Mouse (Mus musculus): ENCODE results near the gene Arl4d.

DNA sequence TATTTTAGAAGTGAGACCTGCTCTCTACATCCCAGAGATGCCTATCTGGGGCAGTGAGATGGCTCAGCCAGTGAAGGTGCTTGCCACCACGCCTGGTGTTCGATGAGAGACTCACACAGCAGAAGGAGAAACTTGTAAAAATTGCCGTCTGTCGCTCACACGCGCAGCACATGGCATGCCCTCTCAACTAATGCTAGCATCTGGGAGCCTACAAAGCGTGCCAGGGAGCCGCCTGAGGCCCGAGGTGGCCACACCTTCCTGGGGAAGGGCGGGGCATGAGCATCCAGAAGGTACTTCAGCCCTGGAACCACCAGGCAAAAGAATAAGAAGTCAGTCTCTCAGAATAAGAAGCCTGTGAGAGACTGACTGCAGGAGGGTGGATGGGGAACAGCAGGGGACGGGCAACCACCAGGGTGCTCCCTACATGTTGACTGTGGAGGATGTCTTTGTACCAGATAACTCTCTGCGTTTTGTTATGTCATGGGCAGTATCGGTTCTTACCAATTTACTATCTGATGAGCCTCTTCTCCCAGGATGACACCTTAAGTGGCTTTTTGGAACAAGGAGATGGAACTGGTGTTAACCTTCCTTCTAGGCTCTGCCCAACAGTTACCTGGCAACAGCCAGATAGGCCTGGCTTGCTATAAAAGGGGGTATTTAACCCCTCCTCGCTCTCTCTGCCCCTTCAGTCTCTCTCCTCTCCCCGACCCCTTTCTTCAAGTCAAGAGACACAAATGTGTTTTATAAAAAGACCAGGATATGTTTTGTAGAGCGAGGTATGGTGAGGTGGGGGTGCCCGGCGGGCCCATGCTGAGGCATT is 48.2 kb upstream of the Arl4d start:
- TF ChIP-seq POLR2A (IDR thresholded peaks at IDR 0.05; ENCODE audit: low read depth, low read length) (no peak), CTCF (IDR thresholded peaks at IDR 0.05; ENCODE audit: extremely low read depth, insufficient read length, insufficient replicate concordance, low read depth, low read length) (no peak)
